Mouse (Mus musculus): Measurements from ENCODE around the gene Rrm2. TPM values are rescaled to one million over a fixed set of nuclear protein-coding genes. Genes with fewer than 3 reads are reported as not detected.

The Rrm2 gene
- total and polyA plus RNA-seq, 3 experiments, result 2.8 to 9.1 (median 7.7) TPM

DNA sequence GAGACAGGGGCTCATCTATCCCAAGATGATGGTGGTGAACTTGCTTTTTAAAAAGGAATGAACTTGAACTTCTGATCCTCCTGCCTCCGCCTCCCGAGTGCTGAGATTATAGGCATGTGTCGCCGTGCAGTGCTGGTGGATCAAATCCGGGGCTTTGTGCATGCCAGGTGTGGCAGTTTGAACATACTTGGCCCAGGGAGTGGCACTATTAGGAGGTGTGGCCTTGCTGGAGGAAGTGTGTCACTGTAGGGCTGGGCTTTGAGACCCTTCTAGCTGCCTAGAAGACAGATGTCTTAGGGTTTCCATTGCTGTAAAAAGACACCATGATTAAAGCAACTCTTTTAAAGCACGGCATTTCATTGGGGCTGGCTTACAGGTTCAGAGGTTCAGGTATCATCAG is 42.5 kb downstream of the Rrm2 start:
- DNase-seq, result no peak

- no peak for DNase-seq
These were observed 45.6 kb downstream of the Rrm2 start for GRCm38 (mm10) chr12:24753680-24754079.

DNA sequence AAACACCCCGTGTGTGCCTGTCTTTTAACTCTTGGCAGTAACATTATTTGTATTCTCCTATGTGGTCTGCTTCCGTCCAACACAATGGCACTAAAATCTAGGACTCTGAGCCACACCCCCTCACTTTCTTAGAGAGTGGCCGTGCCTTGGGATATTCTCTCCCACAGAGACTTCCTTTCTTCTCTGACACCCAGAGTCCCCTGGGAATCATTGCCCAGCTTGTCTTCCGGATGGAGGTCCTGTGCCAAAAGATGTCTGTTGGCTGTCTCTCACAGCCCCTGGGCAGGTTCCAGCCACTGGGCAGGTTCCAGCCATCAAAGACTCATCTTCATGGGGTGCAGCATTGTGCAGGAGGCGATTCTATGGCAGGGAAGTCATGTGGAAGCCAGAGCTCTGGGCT is 46.7 kb downstream of the Rrm2 start:
- DNase-seq, result no peak

DNA sequence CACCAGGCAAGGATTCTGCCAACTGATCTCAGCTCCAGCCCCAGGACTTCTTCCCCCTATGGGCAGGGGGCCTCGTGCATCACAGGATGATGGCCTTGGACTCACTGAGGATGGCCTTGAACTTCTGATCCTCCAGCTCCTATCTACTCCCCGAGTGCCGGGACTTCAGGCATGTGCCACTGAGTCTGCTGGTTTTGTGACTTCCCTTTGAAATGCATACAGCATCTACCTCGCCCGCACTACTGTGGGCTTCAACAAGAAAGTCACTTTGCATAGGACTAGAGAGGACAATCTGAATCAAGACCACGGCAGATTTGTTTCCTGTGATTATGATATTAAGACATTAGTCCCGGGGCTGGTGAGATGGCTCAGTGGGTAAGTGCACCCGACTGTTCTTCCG is 47.4 kb downstream of the Rrm2 start:
- no peak for DNase-seq

- peak; percentile 68 for DNase-seq
These were observed 49.3 kb downstream of the Rrm2 start for GRCm38 (mm10) chr12:24757387-24757786.

- DNase-seq, result no peak
These were observed 50.3 kb downstream of the Rrm2 start for GRCm38 (mm10) chr12:24758374-24758773.

GRCm38 (mm10) chr12:24762253-24762652 is 54.2 kb downstream of the Rrm2 start:
- DNase-seq, result no peak

Other genes starting within 250 kb of the Rrm2 start
- 10 to 100 TPM; 11.7 to 15.0 TPM for gene Taf1b, start 209.9 kb upstream of the Rrm2 start, total RNA-seq (2021)
- gene Taf1b, start 209.9 kb upstream of the Rrm2 start, polyA plus RNA-seq (2012; rRNA removed), result 3.4 and 3.5 TPM in 2 replicates
- 1 to 10 TPM; 1.0 to 1.2 TPM for gene Grhl1, start 136.0 kb upstream of the Rrm2 start, total RNA-seq (2021)
- 0.17 and 0.42 TPM in 2 replicates for gene Grhl1, start 136.0 kb upstream of the Rrm2 start, polyA plus RNA-seq (2012; rRNA removed)
- gene Klf11, start 57.0 kb upstream of the Rrm2 start, total RNA-seq (2021), result 10 to 100 TPM; 10.4 to 13.5 TPM
- 8.3 and 9.1 TPM in 2 replicates for gene Klf11, start 57.0 kb upstream of the Rrm2 start, polyA plus RNA-seq (2012; rRNA removed)
- gene Cys1, start 26.4 kb upstream of the Rrm2 start, total RNA-seq (2021), result 1 to 10 TPM; 2.4 to 4.5 TPM
- gene Cys1, start 26.4 kb upstream of the Rrm2 start, polyA plus RNA-seq (2012; rRNA removed), result 5.6 and 6.0 TPM in 2 replicates
- 10 to 100 TPM; 12.5 to 23.0 TPM for gene Mboat2, start 122.6 kb downstream of the Rrm2 start, total RNA-seq (2021)
- 3.5 and 4.2 TPM in 2 replicates for gene Mboat2, start 122.6 kb downstream of the Rrm2 start, polyA plus RNA-seq (2012; rRNA removed)